Mouse (Mus musculus) olfactory bulb, adult 2 months (tissue): ENCODE data around the gene Rest.

Experiments
- CTCF ChIP-seq: fragments of 200-500 bp; IDR thresholded peaks from 2 replicates; pipeline ENCODE4 v1.5.1; 2012; ENCODE audit warnings: low read depth, mild to moderate bottlenecking, low read length, moderate library complexity; ENCODE audit not compliant: insufficient read depth
- POLR2A ChIP-seq: fragments of 200-500 bp; IDR thresholded peaks from 2 replicates; pipeline ENCODE4 v1.6.1; 2012; ENCODE audit warnings: mild to moderate bottlenecking, low read depth, low read length, moderate library complexity; ENCODE audit not compliant: insufficient read depth

- TF ChIP-seq POLR2A (no peak), CTCF (no peak)
These were observed 36.3 kb upstream of the Rest start for GRCm38 (mm10) chr5:77228986-77229385.
